Comparison of ENCODE assay signal across 18 mouse cellular contexts in genomic region chr12:102055758-102056157, GRCm38 (mm10).
DNase-seq lines count a peak whose midpoint lies in the region; ATAC-seq and TF ChIP-seq lines count a peak whose summit lies in the region.
"Had no signal": no experiment of that assay in that cellular context is flagged by ENCODE, and none has a peak within 500 bp of the region (broad histone marks: within the 10 kb centered on the region; RNA-seq: fewer than 3 reads in every experiment).

No protein-coding gene starts in this region.

- TF ChIP-seq CTCF in layer of hippocampus, adult 2 months (conservative IDR thresholded peaks at IDR 0.05), result no peak

- no peaks in the 10 kb centered on the region for H3K36me3 ChIP-seq in kidney, embryonic 16.5 days (ENCODE audit: insufficient read depth, low read length)
- H3K36me3 ChIP-seq in forebrain, embryonic 13.5 days (ENCODE audit: poor library complexity, severe bottlenecking), result no peaks in the 10 kb centered on the region
- H3K36me3 ChIP-seq: embryonic facial prominence, embryonic 15.5 days; limb, embryonic 13.5 days; neural tube, embryonic 13.5 days had no signal

- H3K27ac ChIP-seq in layer of hippocampus, adult 2 months, result no peak overlapping the region
- no peak overlapping the region for H3K27ac ChIP-seq in kidney, embryonic 16.5 days (ENCODE audit: low read length)
- no peak overlapping the region for H3K27ac ChIP-seq in forebrain, embryonic 13.5 days
- H3K27ac ChIP-seq: embryonic facial prominence, embryonic 15.5 days; hindbrain, embryonic 14.5 days; limb, embryonic 13.5 days; neural tube, embryonic 13.5 days had no signal

- ATAC-seq in kidney, embryonic 16.5 days (ENCODE audit: low FRiP score, low TSS enrichment), result no peak
- no peak for ATAC-seq in forebrain, embryonic 13.5 days
- ATAC-seq: forebrain, embryonic 14.5 days; liver, postnatal 0 days had no signal

- peak; percentile 53 for DNase-seq in cerebellum, adult 11-12 months
- DNase-seq in cerebellum, adult 9-11 months, result peak; percentile 56
- DNase-seq in layer of hippocampus, adult 2 months (ENCODE audit: low spot score in 2 of 2), result peak; percentile 62 to 75
- peak; percentile 77 for DNase-seq in right cerebral cortex, adult 18-20 months
- no peak for DNase-seq in heart, postnatal 25 days (ENCODE audit: low spot score)
- DNase-seq in lung, postnatal 14 days, result no peak
- DNase-seq: gastrocnemius, postnatal 36 days; kidney, adult 11 months; liver, postnatal 0 days; retina, postnatal 1 day; thymus, postnatal 25 days had no signal

- no peaks in the 10 kb centered on the region for H3K9me3 ChIP-seq in kidney, embryonic 16.5 days (ENCODE audit: low read length)
- no peaks in the 10 kb centered on the region for H3K9me3 ChIP-seq in forebrain, embryonic 13.5 days (replicated peaks)
- H3K9me3 ChIP-seq: embryonic facial prominence, embryonic 15.5 days; limb, embryonic 13.5 days; neural tube, embryonic 13.5 days had no signal

- H3K4me3 ChIP-seq in layer of hippocampus, adult 2 months, result no peak overlapping the region
- no peak overlapping the region for H3K4me3 ChIP-seq in kidney, embryonic 16.5 days (ENCODE audit: low read length)
- no peak overlapping the region for H3K4me3 ChIP-seq in forebrain, embryonic 13.5 days
- H3K4me3 ChIP-seq: embryonic facial prominence, embryonic 15.5 days; limb, embryonic 13.5 days; neural tube, embryonic 13.5 days had no signal

- 97% methylated on average over 10 of the region's 10 CpGs for WGBS in kidney, embryonic 16.5 days
- WGBS in forebrain, embryonic 13.5 days, result 97% methylated on average over 10 of the region's 10 CpGs

- no peak overlapping the region for H3K4me2 ChIP-seq in kidney, embryonic 16.5 days (replicated peaks; ENCODE audit: low read depth, low read length)
- no peak overlapping the region for H3K4me2 ChIP-seq in forebrain, embryonic 13.5 days
- H3K4me2 ChIP-seq: embryonic facial prominence, embryonic 15.5 days; hindbrain, embryonic 14.5 days; limb, embryonic 13.5 days; neural tube, embryonic 13.5 days had no signal

- H3K9ac ChIP-seq in kidney, embryonic 16.5 days (replicated peaks; ENCODE audit: low read length), result no peak overlapping the region
- no peak overlapping the region for H3K9ac ChIP-seq in forebrain, embryonic 13.5 days
- H3K9ac ChIP-seq: embryonic facial prominence, embryonic 15.5 days; hindbrain, embryonic 14.5 days; limb, embryonic 13.5 days; liver, postnatal 0 days; neural tube, embryonic 13.5 days had no signal

- no peaks in the 10 kb centered on the region for H3K4me1 ChIP-seq in kidney, embryonic 16.5 days (ENCODE audit: insufficient read depth, low read length)
- H3K4me1 ChIP-seq in forebrain, embryonic 13.5 days, result peaks cover 15% of the 10 kb centered on the region
- H3K4me1 ChIP-seq: limb, embryonic 13.5 days had no signal

- intact Hi-C loops in heart, postnatal 25 days (cut with DNase I), result no loop called here

- no peaks in the 10 kb centered on the region for H3K27me3 ChIP-seq in kidney, embryonic 16.5 days (ENCODE audit: insufficient read depth, low read length)
- H3K27me3 ChIP-seq in forebrain, embryonic 13.5 days, result no peaks in the 10 kb centered on the region
- H3K27me3 ChIP-seq: embryonic facial prominence, embryonic 15.5 days; limb, embryonic 13.5 days; neural tube, embryonic 13.5 days had no signal

Comparison
In these comparisons a context has a peak if more than half of its experiments do, and no peak if none do; other contexts are left out.
1. DNase-seq: peak in cerebellum, adult 11-12 months (single experiment), cerebellum, adult 9-11 months (single experiment), layer of hippocampus, adult 2 months (2 of 2) and right cerebral cortex, adult 18-20 months (single experiment); none in heart, postnatal 25 days (single experiment) and lung, postnatal 14 days (single experiment).